Mouse (Mus musculus) kidney, adult 18-20 months (tissue): ENCODE measurements at regions not wholly inside any gene's neighbourhood (a gene's known extent, or its start where the extent isn't known, plus 50 kb on each side); places are given as distances from the start of the nearest gene placed in this dataset.

Experiments
- DNase-seq: peaks from one replicate; pipeline ENCODE4 v3.0.0; 2021

GRCm38 (mm10) chr10:120604506-120604905 lies 128.2 kb upstream of the Hmga2 start:
- DNase-seq: peak; percentile 11

- no peak for DNase-seq
Measured at GRCm38 (mm10) chr10:120603167-120603566, 126.9 kb upstream of the Hmga2 start.

- DNase-seq: no peak
Measured at GRCm38 (mm10) chr10:120600735-120601134, 124.5 kb upstream of the Hmga2 start.

- no peak for DNase-seq
Measured at GRCm38 (mm10) chr10:120599551-120599950, 123.3 kb upstream of the Hmga2 start.

- DNase-seq: no peak
Measured at GRCm38 (mm10) chr10:120597320-120597887, 121.1 kb upstream of the Hmga2 start.

- no peak for DNase-seq
Measured at GRCm38 (mm10) chr10:120595145-120595544, 118.9 kb upstream of the Hmga2 start.

GRCm38 (mm10) chr10:120593876-120594275 lies 117.6 kb upstream of the Hmga2 start:
- no peak for DNase-seq

- no peak for DNase-seq
Measured at GRCm38 (mm10) chr10:120589659-120590058, 113.4 kb upstream of the Hmga2 start.

GRCm38 (mm10) chr10:120587854-120588633 lies 111.8 kb upstream of the Hmga2 start:
- DNase-seq: no peak

GRCm38 (mm10) chr10:120587179-120587578 lies 110.9 kb upstream of the Hmga2 start:
- DNase-seq: peak; percentile 24

GRCm38 (mm10) chr10:120582497-120582896 lies 106.2 kb upstream of the Hmga2 start:
- DNase-seq: peak; percentile 8

GRCm38 (mm10) chr10:120581547-120581946 lies 105.3 kb upstream of the Hmga2 start:
- no peak for DNase-seq

GRCm38 (mm10) chr10:120576886-120577285 lies 100.6 kb upstream of the Hmga2 start:
- DNase-seq: no peak

- no peak for DNase-seq
Measured at GRCm38 (mm10) chr10:120576148-120576547, 99.9 kb upstream of the Hmga2 start.

- no peak for DNase-seq
Measured at GRCm38 (mm10) chr10:120571340-120571739, 95.1 kb upstream of the Hmga2 start.

- DNase-seq: no peak
Measured at GRCm38 (mm10) chr10:120565992-120566391, 89.7 kb upstream of the Hmga2 start.

- DNase-seq: no peak
Measured at GRCm38 (mm10) chr10:120564859-120565258, 88.6 kb upstream of the Hmga2 start.

- peak; percentile 4 for DNase-seq
Measured at GRCm38 (mm10) chr10:120563926-120564325, 87.7 kb upstream of the Hmga2 start.

GRCm38 (mm10) chr10:120561821-120562220 lies 85.6 kb upstream of the Hmga2 start:
- peak; percentile 15 for DNase-seq

GRCm38 (mm10) chr10:120557850-120558447 lies 81.7 kb upstream of the Hmga2 start:
- no peak for DNase-seq

GRCm38 (mm10) chr10:120556116-120556515 lies 79.8 kb upstream of the Hmga2 start:
- DNase-seq: no peak

- DNase-seq: peak; percentile 6
Measured at GRCm38 (mm10) chr10:120553097-120553453, 76.8 kb upstream of the Hmga2 start.

GRCm38 (mm10) chr10:120552341-120553096 lies 76.2 kb upstream of the Hmga2 start:
- peak; percentile 8 for DNase-seq
